Mouse (Mus musculus): Measurements from ENCODE around the gene Bub1b. TPM values are rescaled to one million over a fixed set of nuclear protein-coding genes. Genes with fewer than 3 reads are reported as not detected.
"Not testable (repeated sequence)": the region's sequence is repeated elsewhere in the genome, so short reads cannot be mapped to it uniquely, and the experiment has no call there.

Bub1b gene
- polyA plus RNA-seq, 1 experiment from 2014 or later: 9.4 TPM

GRCm38 (mm10) chr2:118641147-118641546, 43.1 kb downstream of the Bub1b start:
- WGBS (ENCODE audit: missing documents): 82% methylated on average over 2 of the region's 2 CpGs
- no peak overlapping the region for H3K4me3 ChIP-seq (ENCODE audit: inconsistent target)

GRCm38 (mm10) chr2:118642431-118642830, 44.4 kb downstream of the Bub1b start:
- no peak overlapping the region for H3K4me3 ChIP-seq (ENCODE audit: inconsistent target)
- H3K79me2 ChIP-seq (ENCODE audit: inconsistent target): no peaks in the 10 kb centered on the region
- H3K27ac ChIP-seq: no peak overlapping the region
- H3K36me3 ChIP-seq (ENCODE audit: inconsistent target): no peaks in the 10 kb centered on the region
- WGBS (ENCODE audit: missing documents): 36% methylated on average over 3 of the region's 3 CpGs

More at GRCm38 (mm10) chr2:118641147-118641546, 43.1 kb downstream of the Bub1b start:
- no peaks in the 10 kb centered on the region for H3K79me2 ChIP-seq (ENCODE audit: inconsistent target)
- no peaks in the 10 kb centered on the region for H3K36me3 ChIP-seq (ENCODE audit: inconsistent target)
- no peak overlapping the region for H3K27ac ChIP-seq

GRCm38 (mm10) chr2:118642942-118643341, 44.9 kb downstream of the Bub1b start:
- no peak overlapping the region for H3K4me3 ChIP-seq (ENCODE audit: inconsistent target)
- H3K27ac ChIP-seq: no peak overlapping the region
- H3K79me2 ChIP-seq (ENCODE audit: inconsistent target): no peaks in the 10 kb centered on the region
- WGBS (ENCODE audit: missing documents): 30% methylated on average over 3 of the region's 3 CpGs
- H3K36me3 ChIP-seq (ENCODE audit: inconsistent target): no peaks in the 10 kb centered on the region

- Histone ChIP-seq H3K79me2 (ENCODE audit: inconsistent target) (no peaks in the 10 kb centered on the region), H3K4me3 (ENCODE audit: inconsistent target) (no peak overlapping the region), H3K36me3 (ENCODE audit: inconsistent target) (no peaks in the 10 kb centered on the region), H3K27ac (no peak overlapping the region)
- 91% methylated on average over 5 of the region's 5 CpGs for WGBS (ENCODE audit: missing documents)
These were observed 48.7 kb downstream of the Bub1b start for GRCm38 (mm10) chr2:118646665-118647064.

GRCm38 (mm10) chr2:118650697-118651096, 52.7 kb downstream of the Bub1b start:
- H3K79me2 ChIP-seq (ENCODE audit: inconsistent target); H3K4me3 ChIP-seq (ENCODE audit: inconsistent target); H3K27ac ChIP-seq; H3K36me3 ChIP-seq (ENCODE audit: inconsistent target): not testable (repeated sequence)
- WGBS (ENCODE audit: missing documents): 10% methylated on average over 2 of the region's 2 CpGs

GRCm38 (mm10) chr2:118656688-118657281, 58.8 kb downstream of the Bub1b start:
- H3K4me3 ChIP-seq (ENCODE audit: inconsistent target): no peak overlapping the region
- no peak overlapping the region for H3K27ac ChIP-seq
- no peaks in the 10 kb centered on the region for H3K79me2 ChIP-seq (ENCODE audit: inconsistent target)
- no peaks in the 10 kb centered on the region for H3K36me3 ChIP-seq (ENCODE audit: inconsistent target)
- 45% methylated on average over 3 of the region's 3 CpGs for WGBS (ENCODE audit: missing documents)

- H3K27ac ChIP-seq: no peak overlapping the region
- no peaks in the 10 kb centered on the region for H3K79me2 ChIP-seq (ENCODE audit: inconsistent target)
- no peak overlapping the region for H3K4me3 ChIP-seq (ENCODE audit: inconsistent target)
- no peaks in the 10 kb centered on the region for H3K36me3 ChIP-seq (ENCODE audit: inconsistent target)
- 23% methylated on average over 4 of the region's 4 CpGs for WGBS (ENCODE audit: missing documents)
These were observed 60.4 kb downstream of the Bub1b start for GRCm38 (mm10) chr2:118658457-118658856.

GRCm38 (mm10) chr2:118659077-118659476, 61.1 kb downstream of the Bub1b start:
- Histone ChIP-seq H3K4me3 (ENCODE audit: inconsistent target) (no peak overlapping the region), H3K27ac (no peak overlapping the region), H3K79me2 (ENCODE audit: inconsistent target) (no peaks in the 10 kb centered on the region), H3K36me3 (ENCODE audit: inconsistent target) (no peaks in the 10 kb centered on the region)
- 60% methylated on average over 1 of the region's 1 CpGs for WGBS (ENCODE audit: missing documents)

- Histone ChIP-seq H3K79me2 (ENCODE audit: inconsistent target) (no peaks in the 10 kb centered on the region), H3K27ac (no peak overlapping the region), H3K36me3 (ENCODE audit: inconsistent target) (no peaks in the 10 kb centered on the region), H3K4me3 (ENCODE audit: inconsistent target) (no peak overlapping the region)
- 84% methylated on average over 12 of the region's 12 CpGs for WGBS (ENCODE audit: missing documents)
These were observed 61.5 kb downstream of the Bub1b start for GRCm38 (mm10) chr2:118659493-118659892.

- Histone ChIP-seq H3K36me3 (ENCODE audit: inconsistent target) (no peaks in the 10 kb centered on the region), H3K27ac (no peak overlapping the region), H3K4me3 (ENCODE audit: inconsistent target) (peak overlapping the region; percentile 19; the same call in 1 of the 2 replicates), H3K79me2 (ENCODE audit: inconsistent target) (no peaks in the 10 kb centered on the region)
- WGBS (ENCODE audit: missing documents): 6% methylated on average over 4 of the region's 4 CpGs
These were observed 62.0 kb downstream of the Bub1b start for GRCm38 (mm10) chr2:118659998-118660452.

GRCm38 (mm10) chr2:118661891-118662290, 63.9 kb downstream of the Bub1b start:
- Histone ChIP-seq H3K79me2 (ENCODE audit: inconsistent target) (no peaks in the 10 kb centered on the region), H3K4me3 (ENCODE audit: inconsistent target) (no peak overlapping the region), H3K27ac (no peak overlapping the region), H3K36me3 (ENCODE audit: inconsistent target) (no peaks in the 10 kb centered on the region)
- 89% methylated on average over 9 of the region's 9 CpGs for WGBS (ENCODE audit: missing documents)

GRCm38 (mm10) chr2:118662902-118663803, 65.1 kb downstream of the Bub1b start, which contains the start of gene Pak6:
Pak6 (plus strand) TSS chr2:118663303.
- WGBS (ENCODE audit: missing documents): 10% methylated on average over 37 of the region's 37 CpGs
- no peak within 1 kb of the TSS for H3K4me3 ChIP-seq (ENCODE audit: inconsistent target)
- H3K79me2 ChIP-seq (ENCODE audit: inconsistent target): no peaks in the 10 kb centered on the region
- H3K27ac ChIP-seq: no peak within 1 kb of the TSS
- H3K36me3 ChIP-seq (ENCODE audit: inconsistent target): no peaks in the 10 kb centered on the region

GRCm38 (mm10) chr2:118663804-118664766, 66.1 kb downstream of the Bub1b start:
- no peaks in the 10 kb centered on the region for H3K36me3 ChIP-seq (ENCODE audit: inconsistent target)
- H3K79me2 ChIP-seq (ENCODE audit: inconsistent target): no peaks in the 10 kb centered on the region
- WGBS (ENCODE audit: missing documents): 83% methylated on average over 18 of the region's 19 CpGs
- no peak overlapping the region for H3K27ac ChIP-seq
- H3K4me3 ChIP-seq (ENCODE audit: inconsistent target): no peak overlapping the region

GRCm38 (mm10) chr2:118664975-118665516, 67.0 kb downstream of the Bub1b start:
- Histone ChIP-seq H3K36me3 (ENCODE audit: inconsistent target) (no peaks in the 10 kb centered on the region), H3K4me3 (ENCODE audit: inconsistent target) (no peak overlapping the region)
- 86% methylated on average over 3 of the region's 3 CpGs for WGBS (ENCODE audit: missing documents)

More at GRCm38 (mm10) chr2:118664975-118665516, 67.0 kb downstream of the Bub1b start:
- no peak overlapping the region for H3K27ac ChIP-seq
- no peaks in the 10 kb centered on the region for H3K79me2 ChIP-seq (ENCODE audit: inconsistent target)

Data from macrophage (primary cell).